Mouse (Mus musculus) cortical plate, adult 2 months (tissue): ENCODE results near the gene Grid2.

Source experiments
- CTCF ChIP-seq: fragments of 200-500 bp; IDR thresholded peaks from 2 replicates; pipeline ENCODE4 v1.5.1; 2011; ENCODE audit warnings: mild to moderate bottlenecking, control low read depth, low read length; ENCODE audit not compliant: insufficient read depth; ENCODE audit errors: extremely low read depth
- POLR2A ChIP-seq: fragments of 200-500 bp; IDR thresholded peaks from 2 replicates; pipeline ENCODE4 v1.6.1; 2011; ENCODE audit warnings: mild to moderate bottlenecking, low read length, control low read depth; ENCODE audit not compliant: insufficient read depth; ENCODE audit errors: extremely low read depth

DNA sequence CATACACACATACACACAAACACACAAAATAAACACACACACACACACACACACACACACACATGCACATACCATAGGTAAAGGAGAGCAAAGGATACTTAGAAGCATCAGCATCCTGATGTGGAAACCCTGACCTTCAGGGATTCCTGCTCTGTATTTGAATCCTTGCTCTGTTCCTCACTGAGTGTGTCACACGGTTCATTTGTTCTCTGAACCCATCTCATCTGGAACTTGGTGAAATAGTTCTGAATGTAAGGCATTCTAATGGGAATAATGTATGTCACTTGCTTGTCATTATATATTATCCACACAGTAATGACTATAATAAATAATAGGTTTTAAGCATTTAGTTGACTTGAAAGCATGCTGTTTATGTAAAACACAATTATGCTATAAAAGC, 1173.2 kb downstream of the Grid2 start:
- TF ChIP-seq CTCF (no peak), POLR2A (no peak)
